Mouse (Mus musculus) 416B (cell line): Measurements from ENCODE around the gene Pxylp1.

Source experiments
- DNase-seq: peaks from one replicate; pipeline ENCODE4 v3.0.0; 2011; ENCODE audit warnings: low read depth

The Pxylp1 gene

DNA sequence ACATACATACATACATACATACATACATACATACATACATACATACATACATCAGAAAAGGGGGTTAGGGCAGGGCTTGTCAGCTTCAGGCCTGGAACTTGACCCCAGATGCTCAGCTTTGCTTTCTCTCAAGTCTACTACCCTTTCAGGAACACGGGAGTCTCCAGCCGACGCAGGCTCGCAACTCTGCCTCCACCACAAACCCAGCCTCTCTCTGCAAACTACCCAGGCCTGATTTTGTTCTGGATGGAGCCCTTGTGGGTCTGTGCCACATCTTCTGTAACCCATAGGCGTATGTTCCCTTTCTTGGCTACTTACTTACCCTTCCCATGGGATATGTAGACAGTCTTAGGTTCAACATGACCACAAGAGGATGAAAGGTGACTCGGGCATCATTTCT is 1.7 kb downstream of the Pxylp1 start:
- no peak for DNase-seq

DNA sequence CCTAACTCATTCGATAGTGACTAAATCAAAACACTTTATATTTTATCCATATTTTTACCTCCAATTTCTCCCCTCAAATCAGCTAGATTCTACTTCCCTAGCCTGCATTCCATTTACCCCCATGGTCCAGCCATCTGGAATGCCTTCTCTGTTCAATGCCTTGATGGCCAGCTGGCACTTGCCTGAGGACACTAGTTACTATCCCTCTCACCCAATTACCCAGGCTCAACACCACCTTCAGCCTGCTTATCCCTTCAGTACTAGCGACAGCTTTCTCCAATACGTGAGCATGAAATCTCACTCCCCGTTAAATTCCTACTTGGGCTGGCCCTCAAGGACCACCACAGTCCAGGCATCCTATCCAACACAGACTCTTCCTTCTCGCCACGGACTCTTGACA is 2.2 kb downstream of the Pxylp1 start:
- DNase-seq, result no peak

DNA sequence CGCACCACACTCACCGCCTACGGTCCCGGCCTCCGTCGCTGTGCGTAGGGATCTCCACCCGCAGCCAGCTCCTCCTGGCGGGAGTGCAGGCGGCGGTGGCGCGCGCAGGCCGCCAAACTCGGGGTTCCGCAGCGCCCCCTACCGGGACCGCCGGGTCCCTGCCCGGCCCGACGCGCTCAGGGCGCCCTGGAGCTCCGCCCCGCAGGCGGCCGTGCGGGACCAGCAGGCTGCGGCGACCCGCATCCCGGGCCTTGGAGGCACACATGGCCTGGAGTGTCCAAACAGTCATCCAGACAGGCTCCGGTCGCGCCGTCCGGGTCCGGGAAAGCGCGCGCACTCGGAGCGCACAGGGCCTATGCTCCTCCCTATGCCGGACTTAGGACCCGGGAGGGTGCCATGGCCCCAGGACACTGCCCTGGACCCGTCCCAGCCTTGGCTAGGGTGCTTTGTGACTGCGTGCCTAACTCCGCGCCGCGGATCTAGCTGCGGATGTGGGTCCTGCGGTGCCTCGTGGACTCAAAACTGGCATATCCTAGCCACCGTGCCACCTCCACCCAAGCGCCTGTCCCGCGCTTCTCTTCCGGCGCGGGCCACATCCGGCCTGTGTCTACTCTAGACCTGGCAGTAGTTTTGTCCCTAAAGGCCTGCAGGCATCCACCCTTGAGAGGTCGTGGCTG is 3.0 kb downstream of the Pxylp1 start:
- peak; percentile 64 for DNase-seq

DNA sequence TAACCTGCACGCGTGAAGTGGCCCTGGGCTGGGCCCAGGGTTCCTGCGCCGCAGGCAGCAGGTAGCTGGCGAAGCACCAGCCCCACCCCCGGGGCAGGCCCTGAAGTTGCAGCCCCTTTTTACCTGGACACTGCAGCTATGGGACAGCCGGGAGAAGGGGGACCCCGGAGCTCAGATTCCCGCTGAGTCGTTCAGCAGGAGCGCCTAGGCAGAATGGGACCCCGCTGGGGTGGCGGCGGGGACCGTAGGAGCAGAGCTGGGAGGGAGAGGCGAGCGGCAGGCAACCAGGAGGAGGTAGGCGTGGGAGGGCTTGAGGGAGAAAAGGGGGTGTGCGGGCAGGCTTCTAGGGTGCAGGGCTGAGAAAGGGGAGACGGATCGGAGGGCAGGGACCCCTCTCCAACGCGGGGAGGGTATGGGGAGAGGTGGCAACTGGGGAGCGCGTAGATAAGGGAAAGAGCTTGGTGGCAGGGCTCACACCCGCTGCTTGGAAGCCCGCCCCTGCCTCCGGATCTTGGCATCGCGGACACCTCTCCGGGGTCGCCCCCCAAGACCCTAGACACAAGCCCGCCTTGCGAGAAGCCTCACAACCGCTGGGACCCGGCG is 3.6 kb downstream of the Pxylp1 start:
- no peak for DNase-seq

DNA sequence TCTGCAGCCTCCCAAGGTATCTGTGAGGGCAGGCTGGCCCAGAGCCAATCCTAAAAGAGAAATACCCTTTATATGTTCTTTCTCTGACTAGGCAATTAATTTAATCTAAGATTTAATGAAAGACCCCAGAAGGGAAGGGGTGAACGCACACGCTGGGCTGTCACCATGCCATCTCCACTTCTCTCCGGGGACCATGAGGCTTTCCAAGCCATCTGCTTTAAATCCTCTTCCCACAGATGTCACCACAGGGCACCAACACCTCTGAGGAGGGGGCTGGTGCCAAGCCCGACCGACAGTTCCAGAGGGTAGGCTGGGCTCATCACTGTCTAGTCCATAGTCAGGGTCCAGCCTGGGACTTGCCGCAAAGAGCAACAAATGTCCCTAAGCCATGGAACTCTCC is 4.5 kb downstream of the Pxylp1 start:
- no peak for DNase-seq

DNA sequence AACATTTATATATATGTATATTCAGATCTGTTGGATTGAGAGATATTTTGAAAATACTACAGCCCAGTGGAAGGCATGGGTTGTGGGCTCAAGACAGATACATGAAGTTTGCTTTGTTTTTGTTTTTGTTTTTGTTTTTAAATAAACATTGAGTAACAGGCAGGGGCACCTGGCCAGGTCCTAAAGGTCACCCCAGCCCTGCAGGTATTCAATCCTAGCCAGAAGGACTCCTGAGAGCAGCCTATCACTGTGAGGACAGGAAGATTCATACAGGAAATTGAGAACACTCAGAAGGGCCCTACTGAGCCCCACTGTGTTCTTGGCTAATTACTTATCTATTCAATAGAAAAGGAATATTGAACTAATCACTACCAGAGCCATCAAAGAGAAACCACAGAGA is 5.0 kb downstream of the Pxylp1 start:
- no peak for DNase-seq

DNA sequence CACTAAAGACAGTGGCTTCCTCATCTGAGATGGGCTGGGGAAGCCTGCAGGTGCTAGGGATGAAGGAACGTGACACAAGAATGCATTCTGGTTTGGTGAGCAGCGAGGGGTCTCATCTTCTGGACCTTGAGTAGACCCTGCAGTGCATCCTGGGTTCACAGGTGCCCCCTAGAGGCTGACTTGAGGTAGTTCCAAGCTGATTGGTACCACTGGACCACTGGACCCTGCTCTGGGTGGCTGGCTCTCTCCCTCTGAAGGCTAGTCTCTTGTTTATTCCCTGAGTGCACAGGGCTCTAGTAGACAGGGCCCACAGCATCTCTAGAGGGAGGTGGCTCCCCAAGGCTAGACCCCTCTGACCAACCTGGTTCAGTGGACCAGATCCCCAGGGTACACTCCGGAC is 6.7 kb downstream of the Pxylp1 start:
- DNase-seq, result no peak

DNA sequence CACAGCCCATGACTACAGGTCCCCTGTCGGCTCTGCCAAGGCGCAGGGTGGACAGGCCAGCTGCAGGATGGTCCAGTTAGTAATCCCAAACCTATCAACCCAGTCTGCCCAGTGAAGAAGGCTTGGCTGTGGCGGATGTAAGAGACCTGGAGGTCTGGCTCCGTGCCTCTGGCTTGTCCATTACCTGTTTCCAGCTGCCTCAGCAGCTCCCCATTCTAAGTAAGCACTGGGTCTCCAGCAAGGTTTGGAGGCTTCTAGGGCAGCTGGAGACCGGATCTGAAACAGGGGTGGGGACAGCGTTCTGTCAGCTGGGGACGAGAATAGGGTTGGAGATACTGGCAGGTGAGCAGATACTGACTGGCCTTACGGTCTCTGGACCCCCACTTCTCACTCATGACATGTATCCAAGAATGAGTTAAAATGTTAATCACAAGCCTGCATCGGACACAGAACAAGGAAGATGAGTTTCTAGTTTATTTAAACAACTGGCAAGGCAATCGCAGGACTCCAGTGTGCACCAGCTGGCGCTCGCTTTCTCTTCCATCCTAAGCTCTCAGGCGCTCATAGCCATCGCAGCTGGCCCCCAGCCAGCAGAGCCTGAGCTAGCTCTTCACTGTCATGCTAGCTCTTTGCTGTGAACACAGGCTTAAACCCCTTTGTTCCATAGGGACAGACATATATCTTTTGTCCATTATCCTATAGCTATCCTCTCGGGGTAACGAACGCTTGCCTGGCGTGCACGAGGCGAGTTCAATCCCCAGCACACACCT is 9.8 kb downstream of the Pxylp1 start:
- no peak for DNase-seq

DNA sequence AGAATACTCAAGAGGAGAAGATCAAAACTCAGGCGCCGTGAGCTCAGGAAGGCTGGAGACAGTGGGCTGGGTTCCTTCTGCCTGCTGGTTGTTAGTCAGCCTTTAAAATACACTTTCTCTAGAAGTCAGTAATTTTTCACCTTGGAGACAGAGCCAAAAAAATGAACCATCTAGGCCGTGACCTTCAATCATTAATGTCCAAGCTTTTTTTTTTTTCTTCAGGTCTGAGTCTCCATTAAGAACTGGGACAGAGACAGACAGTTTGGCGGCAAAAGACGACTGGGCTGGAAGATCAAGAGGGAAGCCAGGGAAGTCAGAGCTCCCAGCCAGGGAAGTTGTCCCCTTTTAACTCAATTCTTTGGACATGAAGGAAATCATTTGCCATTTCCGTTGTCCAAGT is 10.6 kb downstream of the Pxylp1 start:
- DNase-seq, result no peak

DNA sequence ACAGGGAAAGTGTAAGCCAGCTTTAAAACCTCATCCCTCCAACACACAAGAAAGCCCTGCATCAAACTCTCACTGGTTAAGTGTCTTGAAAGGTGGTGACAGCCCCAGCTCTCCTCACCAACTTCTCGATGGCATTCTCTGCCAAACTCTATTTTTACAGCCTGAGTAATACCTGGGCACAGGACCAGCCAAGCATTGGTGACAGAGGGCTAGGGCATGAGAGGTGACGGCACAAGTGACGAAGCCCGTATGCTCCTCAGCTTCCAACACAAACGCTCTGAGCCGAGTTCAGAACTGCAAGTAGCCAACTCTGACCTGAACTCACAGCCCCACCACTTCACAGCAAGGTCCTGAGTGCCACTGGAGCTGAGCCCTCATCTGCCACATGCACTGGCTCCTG is 13.4 kb downstream of the Pxylp1 start:
- DNase-seq, result no peak

DNA sequence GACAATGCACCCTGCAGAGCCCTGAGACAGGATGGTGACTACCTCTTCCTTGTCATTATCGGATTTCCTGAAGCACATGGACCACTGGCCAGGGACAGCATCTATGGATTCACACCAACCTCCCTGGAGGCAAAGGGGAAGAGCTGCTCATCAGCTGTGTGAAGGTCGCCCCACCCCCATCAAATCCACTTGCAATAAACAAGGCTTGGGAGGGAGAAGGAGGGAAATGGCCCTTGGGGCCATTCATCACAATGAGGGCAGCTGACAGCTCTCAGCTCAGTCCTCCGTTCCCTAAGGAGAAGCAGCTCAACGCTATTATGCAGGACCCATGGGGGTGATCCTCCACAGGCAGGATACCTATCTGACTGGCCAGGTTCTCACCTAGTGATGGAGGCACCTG is 14.0 kb downstream of the Pxylp1 start:
- no peak for DNase-seq

DNA sequence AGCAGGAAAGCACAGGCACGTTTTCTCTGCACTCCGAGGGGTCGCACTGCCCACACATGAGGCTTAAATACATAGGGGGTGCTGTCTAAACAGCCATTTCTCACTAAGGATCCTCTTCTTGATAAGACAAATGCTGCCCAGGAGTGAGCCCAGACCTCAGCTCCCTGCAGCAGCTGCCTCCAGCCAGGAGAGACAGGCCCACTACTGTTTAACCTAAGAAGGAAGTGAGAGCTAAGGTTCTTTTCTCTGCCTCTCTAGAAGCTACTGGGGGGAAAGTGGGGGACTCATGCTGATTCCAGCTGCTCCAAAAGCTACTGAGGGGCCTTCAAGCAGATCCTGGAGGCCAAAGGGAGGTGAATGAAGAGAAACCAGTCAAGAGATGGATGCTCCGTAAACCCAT is 16.8 kb downstream of the Pxylp1 start:
- DNase-seq, result no peak

DNA sequence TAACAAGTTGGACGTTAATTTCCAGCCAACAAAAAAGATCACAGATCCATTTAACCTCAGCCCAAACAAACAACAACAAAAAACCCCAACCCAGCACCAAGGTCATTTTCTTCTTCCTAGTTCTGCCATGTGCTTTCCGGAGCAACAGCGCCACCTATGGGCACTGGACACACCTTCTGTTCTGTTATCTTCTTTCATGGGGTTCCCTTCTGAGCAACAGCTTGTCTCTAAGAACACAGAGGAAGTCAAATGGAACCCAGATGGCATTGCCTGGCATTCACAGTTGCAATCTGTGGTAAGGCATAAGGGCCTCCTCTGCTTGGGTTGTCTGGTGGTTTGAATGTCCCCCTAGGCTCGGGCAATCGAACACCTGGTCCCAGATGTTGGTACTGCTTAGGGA is 19.4 kb downstream of the Pxylp1 start:
- peak; percentile 84 for DNase-seq

DNA sequence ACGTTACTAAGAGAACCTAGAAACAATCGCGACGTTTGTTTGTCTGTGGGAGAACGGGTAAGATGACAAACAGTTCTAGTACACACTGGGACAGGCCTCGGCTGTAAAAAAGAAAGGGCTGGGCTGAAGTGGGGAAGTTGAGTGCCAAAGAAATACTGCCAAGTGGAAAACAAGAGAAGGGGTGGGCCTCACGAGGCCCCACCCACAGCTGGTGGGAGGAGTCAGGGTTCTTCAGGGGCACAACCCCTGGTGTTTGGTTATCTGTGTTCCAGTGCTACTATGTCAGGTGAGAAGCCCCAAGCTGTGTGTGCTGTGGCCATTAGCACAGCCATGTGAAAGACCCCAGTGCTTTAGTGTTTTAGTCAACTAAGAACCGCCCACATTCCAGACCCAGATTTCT is 22.4 kb downstream of the Pxylp1 start:
- no peak for DNase-seq

DNA sequence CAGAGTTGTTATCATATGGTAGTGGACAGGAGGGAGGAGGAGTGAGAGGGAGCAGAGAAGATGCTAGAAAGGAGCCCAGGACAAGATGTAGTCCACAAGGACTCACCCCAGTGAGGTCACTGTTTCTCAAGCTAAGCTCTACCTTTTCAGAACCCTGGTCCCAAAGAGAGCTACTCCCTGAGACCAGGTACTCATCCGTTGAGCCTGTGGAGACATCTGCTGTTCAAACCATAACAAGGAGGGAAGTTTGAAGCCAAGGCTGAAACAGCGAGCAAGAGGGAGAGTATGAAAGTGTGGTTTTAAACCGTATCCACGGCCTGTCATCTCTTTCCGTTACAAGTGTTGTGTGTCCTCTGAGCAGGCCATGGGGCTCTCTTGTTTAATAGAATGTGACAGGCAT is 22.9 kb downstream of the Pxylp1 start:
- DNase-seq, result no peak

DNA sequence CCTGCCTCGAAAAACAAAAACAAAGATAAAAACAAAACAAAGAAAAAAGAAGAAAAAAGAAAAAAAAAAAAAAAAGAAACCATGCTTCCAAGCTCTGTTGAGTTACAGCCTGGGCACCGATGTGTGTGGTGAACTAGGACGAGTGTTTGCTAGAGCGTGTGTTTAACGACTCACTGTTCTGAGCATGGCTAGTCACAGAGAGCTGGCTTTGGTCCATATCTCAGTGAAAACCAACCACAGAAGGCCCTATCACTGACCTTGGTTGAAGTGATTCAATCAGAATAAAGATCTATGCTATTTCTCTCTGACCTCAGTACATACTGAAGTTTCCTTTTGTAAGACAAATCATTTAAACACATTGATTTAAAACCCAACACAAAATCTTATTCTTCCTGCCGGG is 23.9 kb downstream of the Pxylp1 start:
- DNase-seq, result peak; percentile 61

DNA sequence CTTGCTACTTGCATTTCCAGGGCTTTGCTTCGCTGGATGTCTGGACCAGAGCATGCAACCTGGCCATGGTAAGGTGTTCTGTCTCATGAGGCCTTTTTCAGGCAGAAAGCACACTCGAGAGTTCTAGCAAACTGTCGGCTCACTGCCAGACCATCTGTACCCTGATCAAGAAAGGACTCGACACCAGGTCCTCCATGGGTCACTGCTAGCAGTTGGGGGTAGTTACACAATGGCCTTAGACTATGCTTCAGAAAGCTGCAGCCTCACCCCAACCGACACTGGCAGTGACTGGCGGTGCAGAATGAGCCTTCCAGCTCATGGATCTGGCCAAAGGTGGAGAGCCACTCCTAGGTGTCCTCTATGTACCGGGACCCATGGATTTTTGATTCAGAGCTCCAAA is 25.3 kb downstream of the Pxylp1 start:
- no peak for DNase-seq

DNA sequence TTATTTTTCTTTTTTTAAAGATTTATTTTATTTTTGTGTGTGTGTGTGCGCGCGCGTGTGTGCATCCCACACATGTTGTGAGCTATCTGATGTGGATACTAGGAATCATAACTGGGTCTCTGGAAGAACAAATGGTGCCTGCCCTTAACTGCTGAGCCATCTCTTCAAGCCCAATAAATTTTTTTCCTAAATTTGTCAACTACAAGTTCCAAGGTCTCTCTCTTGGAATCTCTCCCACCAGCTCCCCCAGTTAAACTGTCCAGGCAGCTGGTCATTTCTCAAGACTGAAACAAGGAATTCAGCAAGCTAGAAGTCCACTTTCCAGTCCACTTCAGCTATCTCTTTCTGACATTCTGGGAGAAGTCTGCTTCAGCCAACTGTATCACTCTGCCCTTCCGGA is 26.3 kb downstream of the Pxylp1 start:
- DNase-seq, result no peak

DNA sequence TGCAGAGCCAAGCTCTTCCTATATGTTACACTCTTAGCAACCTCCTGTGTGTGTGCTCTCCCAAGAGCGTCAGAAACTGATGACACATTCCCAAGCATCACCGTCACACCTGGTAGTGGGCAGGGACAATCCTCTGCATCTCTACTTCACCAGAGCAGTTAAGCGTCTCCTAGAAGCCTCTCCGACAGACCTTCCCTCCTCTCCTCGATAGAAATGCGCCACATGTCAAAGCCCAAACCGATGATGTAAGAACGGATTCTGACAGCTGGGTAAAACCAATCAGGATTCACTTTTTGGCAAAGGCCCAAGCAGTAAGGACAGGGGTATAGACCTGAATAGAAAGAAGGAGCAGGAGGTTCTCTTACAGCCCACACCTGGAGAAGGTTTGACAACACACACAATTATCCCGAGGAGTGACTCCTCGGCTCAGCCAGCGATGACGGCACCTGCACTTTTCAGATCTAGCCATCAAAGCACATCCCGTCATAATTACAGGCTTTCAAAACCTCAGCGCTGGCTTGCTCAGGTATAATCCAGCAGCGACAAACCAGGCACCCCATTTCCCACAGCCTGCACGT is 26.9 kb downstream of the Pxylp1 start:
- DNase-seq, result no peak

DNA sequence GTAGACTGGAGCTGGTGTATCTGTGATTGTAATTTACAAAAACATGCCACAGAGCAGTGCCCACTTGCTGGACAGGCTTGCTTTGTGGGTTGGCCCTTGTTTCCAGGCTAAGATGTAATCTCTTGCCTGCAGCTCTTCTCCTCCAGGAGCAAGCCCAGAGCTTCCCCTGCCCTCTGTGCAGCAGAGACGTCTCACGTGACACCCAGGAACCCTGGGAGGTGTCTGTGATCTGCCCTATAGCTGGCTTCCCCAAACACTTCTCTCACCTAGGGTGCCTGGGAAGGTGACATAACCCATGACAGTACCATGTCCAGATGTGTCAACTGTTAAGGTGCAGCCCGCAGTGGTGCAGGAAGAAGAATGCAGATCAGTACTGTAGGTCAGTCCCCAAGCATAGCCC is 28.9 kb downstream of the Pxylp1 start:
- DNase-seq, result peak; percentile 36

DNA sequence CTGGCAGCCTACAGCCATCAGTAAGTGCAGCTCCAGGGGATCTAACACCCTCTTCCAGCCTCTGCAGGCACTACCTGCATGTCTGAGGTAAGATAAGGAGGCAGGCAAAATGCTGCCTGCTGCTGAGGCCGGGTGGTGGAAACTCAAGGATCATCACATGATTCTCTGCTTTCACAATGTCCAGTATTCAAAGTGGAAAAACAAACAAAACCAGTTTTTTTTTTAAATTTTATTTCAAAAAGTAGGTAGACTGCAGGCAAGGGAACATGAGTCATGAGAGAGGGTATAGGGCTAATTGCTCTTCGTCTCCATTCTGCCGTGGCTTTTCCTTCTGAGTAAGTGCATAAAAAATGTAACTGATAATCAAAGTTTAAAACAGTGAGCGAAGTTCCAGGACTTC is 29.6 kb downstream of the Pxylp1 start:
- peak; percentile 52 for DNase-seq

DNA sequence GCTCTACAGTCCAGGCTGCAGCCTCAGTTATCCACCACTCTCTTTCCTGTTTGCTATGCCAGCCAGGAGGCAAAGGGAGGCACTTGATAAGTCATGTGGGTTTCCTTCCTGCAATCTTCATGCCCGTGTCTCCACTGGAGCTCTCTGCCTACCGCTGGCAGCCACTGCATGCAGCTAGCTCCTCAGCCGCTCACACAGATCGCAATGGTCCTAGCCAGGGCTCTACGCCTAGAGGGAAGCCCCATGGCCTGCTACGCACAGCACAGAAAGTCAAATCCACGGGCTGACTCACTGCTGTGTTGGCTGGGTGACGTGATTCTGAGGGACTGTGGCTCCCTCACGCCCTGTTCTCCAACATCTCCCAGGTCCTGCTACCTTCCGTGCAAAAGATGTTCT is 31.4 kb downstream of the Pxylp1 start:
- DNase-seq, result peak; percentile 74

DNA sequence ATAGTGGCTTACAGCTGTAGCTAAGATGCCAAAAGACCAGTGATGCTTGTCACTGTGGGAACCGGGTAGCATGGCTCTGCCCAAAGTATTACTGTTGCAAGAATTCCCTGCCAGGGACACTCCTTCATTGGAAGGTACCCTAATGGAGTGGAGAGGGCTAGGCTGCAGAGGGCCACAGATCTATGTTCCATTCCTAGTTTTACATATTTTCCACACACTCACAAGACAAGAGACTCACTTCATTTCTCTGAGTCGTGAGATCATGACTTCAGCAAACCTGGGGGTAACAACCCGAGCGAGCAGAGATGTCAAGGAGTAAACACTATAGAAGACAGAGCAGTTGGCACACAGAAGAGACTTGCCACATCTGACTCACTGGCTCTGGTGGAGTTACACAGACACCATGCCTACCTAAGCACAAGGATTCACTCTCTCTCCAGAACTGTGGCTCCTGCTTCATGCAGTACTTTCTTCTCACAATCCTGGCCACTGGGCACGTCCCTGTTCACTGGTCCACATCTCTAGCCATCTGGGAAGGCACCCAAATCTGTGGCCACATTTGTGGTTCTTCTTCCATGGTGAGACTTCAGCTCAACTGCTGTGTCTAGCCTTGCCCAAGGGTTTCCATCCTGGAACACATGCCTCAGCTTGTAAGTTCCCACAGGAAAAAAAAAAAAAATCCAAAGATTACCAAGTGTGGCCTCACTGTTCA is 31.9 kb downstream of the Pxylp1 start:
- DNase-seq, result peak; percentile 28
